Mouse (Mus musculus) urinary bladder, postnatal 4 days (tissue): ENCODE data around the gene Ntm.

Experiments
- DNase-seq, 2 experiments: peaks; one replicate each; pipeline ENCODE4 v3.0.0; 2021 to 2022; ENCODE audit warnings: low spot score in 2 of 2

The Ntm gene

GRCm38 (mm10) chr9:29585746-29586380 is 377.1 kb downstream of the Ntm start:
- no peak for DNase-seq

GRCm38 (mm10) chr9:29578226-29578625 is 384.7 kb downstream of the Ntm start:
- no peak for DNase-seq

- no peak for DNase-seq
These were observed 386.8 kb downstream of the Ntm start for GRCm38 (mm10) chr9:29576051-29576533.

- DNase-seq, result no peak
These were observed 388.4 kb downstream of the Ntm start for GRCm38 (mm10) chr9:29574548-29574947.

- DNase-seq, result no peak
These were observed 394.4 kb downstream of the Ntm start for GRCm38 (mm10) chr9:29568571-29568970.

GRCm38 (mm10) chr9:29562419-29563071 is 400.4 kb downstream of the Ntm start:
- DNase-seq, result no peak

GRCm38 (mm10) chr9:29558915-29559314 is 404.0 kb downstream of the Ntm start:
- DNase-seq, result no peak

- DNase-seq, result no peak
These were observed 412.4 kb downstream of the Ntm start for GRCm38 (mm10) chr9:29550582-29550981.

GRCm38 (mm10) chr9:29550107-29550506 is 412.8 kb downstream of the Ntm start:
- DNase-seq, result no peak

- no peak for DNase-seq
These were observed 426.5 kb downstream of the Ntm start for GRCm38 (mm10) chr9:29536415-29536814.

GRCm38 (mm10) chr9:29534773-29535172 is 428.2 kb downstream of the Ntm start:
- DNase-seq, result no peak

GRCm38 (mm10) chr9:29534304-29534703 is 428.6 kb downstream of the Ntm start:
- DNase-seq, result no peak

GRCm38 (mm10) chr9:29533556-29533955 is 429.4 kb downstream of the Ntm start:
- no peak for DNase-seq

GRCm38 (mm10) chr9:29531147-29531917 is 431.6 kb downstream of the Ntm start:
- no peak for DNase-seq

GRCm38 (mm10) chr9:29524109-29524508 is 438.8 kb downstream of the Ntm start:
- DNase-seq, result no peak

GRCm38 (mm10) chr9:29523221-29523620 is 439.7 kb downstream of the Ntm start:
- no peak for DNase-seq

GRCm38 (mm10) chr9:29519181-29519580 is 443.8 kb downstream of the Ntm start:
- no peak for DNase-seq

- no peak for DNase-seq
These were observed 446.3 kb downstream of the Ntm start for GRCm38 (mm10) chr9:29516688-29517087.

GRCm38 (mm10) chr9:29514588-29515356 is 448.2 kb downstream of the Ntm start:
- DNase-seq, result no peak

GRCm38 (mm10) chr9:29496002-29496401 is 466.9 kb downstream of the Ntm start:
- DNase-seq, result no peak

- DNase-seq, result no peak
These were observed 480.7 kb downstream of the Ntm start for GRCm38 (mm10) chr9:29482272-29482671.

- DNase-seq, result no peak
These were observed 483.9 kb downstream of the Ntm start for GRCm38 (mm10) chr9:29479051-29479450.
